Mouse (Mus musculus) T-helper 2 cell (primary cell): ENCODE measurements around the gene Rfc5.
"Not testable (repeated sequence)": the region's sequence is repeated elsewhere in the genome, so short reads cannot be mapped to it uniquely, and the experiment has no call there.

Experiments used
- in situ Hi-C: fragments of 300-600 bp; cut with MboI, MseI; formaldehyde crosslinking; loops from one replicate; pipeline ENCODE4 v1.15.1; 2025; ENCODE audit warnings: high pct_unique_total_duplicates

The Rfc5 gene

GRCm38 (mm10) chr5:117388877-117389276, at the start of gene Rfc5:
Gene Rfc5, minus strand, starts transcription at chr5:117389047.
- in situ Hi-C loops = no loop called here

GRCm38 (mm10) chr5:117433501-117433900, 44.7 kb upstream of the Rfc5 start:
- in situ Hi-C loops = loop anchor here (10.0 kb wide), 1 partner anchor 1381 kb away; no protein-coding TSS in a partner anchor

- in situ Hi-C loops = no loop called here
Observed at GRCm38 (mm10) chr5:117417442-117417841, 28.6 kb upstream of the Rfc5 start.

- in situ Hi-C loops = no loop called here
Observed at GRCm38 (mm10) chr5:117415011-117415912, 26.4 kb upstream of the Rfc5 start.

- in situ Hi-C loops = no loop called here
Observed at GRCm38 (mm10) chr5:117414611-117415010, 25.8 kb upstream of the Rfc5 start.

GRCm38 (mm10) chr5:117413507-117414501, 25.0 kb upstream of the Rfc5 start, which contains the start of gene Ksr2:
Gene Ksr2, plus strand, starts transcription at chr5:117414000.
- in situ Hi-C loops = no loop called here

GRCm38 (mm10) chr5:117409369-117409768, 20.5 kb upstream of the Rfc5 start:
- in situ Hi-C loops = no loop called here

GRCm38 (mm10) chr5:117408216-117408615, 19.4 kb upstream of the Rfc5 start:
- in situ Hi-C loops = no loop called here

- in situ Hi-C loops = not testable (repeated sequence)
Observed at GRCm38 (mm10) chr5:117404671-117405070, 15.8 kb upstream of the Rfc5 start.

GRCm38 (mm10) chr5:117403609-117404008, 14.8 kb upstream of the Rfc5 start:
- in situ Hi-C loops = no loop called here

GRCm38 (mm10) chr5:117399281-117399680, 10.4 kb upstream of the Rfc5 start:
- in situ Hi-C loops = no loop called here

GRCm38 (mm10) chr5:117398007-117398550, 9.2 kb upstream of the Rfc5 start:
- in situ Hi-C loops = no loop called here

GRCm38 (mm10) chr5:117397371-117397770, 8.5 kb upstream of the Rfc5 start:
- in situ Hi-C loops = no loop called here

- in situ Hi-C loops = no loop called here
Observed at GRCm38 (mm10) chr5:117396596-117397014, 7.8 kb upstream of the Rfc5 start.

GRCm38 (mm10) chr5:117395834-117396233, 7.0 kb upstream of the Rfc5 start:
- in situ Hi-C loops = no loop called here

GRCm38 (mm10) chr5:117390895-117391294, 2.0 kb upstream of the Rfc5 start:
- in situ Hi-C loops = no loop called here

- in situ Hi-C loops = no loop called here
Observed at GRCm38 (mm10) chr5:117388296-117388751, 523 bp downstream of the Rfc5 start.

- in situ Hi-C loops = no loop called here
Observed at GRCm38 (mm10) chr5:117383198-117383597, 5.6 kb downstream of the Rfc5 start.

- in situ Hi-C loops = no loop called here
Observed at GRCm38 (mm10) chr5:117381785-117382184, 7.1 kb downstream of the Rfc5 start.

- in situ Hi-C loops = no loop called here
Observed at GRCm38 (mm10) chr5:117380199-117380598, 8.6 kb downstream of the Rfc5 start.

- in situ Hi-C loops = not testable (repeated sequence)
Observed at GRCm38 (mm10) chr5:117377731-117378130, 11.1 kb downstream of the Rfc5 start.
